Mouse (Mus musculus) forebrain, postnatal 0 days (tissue): ENCODE results near the gene Rusc2. TPM values are rescaled to one million over a fixed set of nuclear protein-coding genes. Genes with fewer than 3 reads are reported as not detected.

Source experiments
- ATAC-seq: fragments of 200-750 bp; cut with Nextera tagmentation; 2 replicates; pipeline ENCODE4 v1.8.0; 2017; ENCODE audit warnings: mild to moderate bottlenecking, moderate library complexity
- DNase-seq: peaks from one replicate; pipeline ENCODE4 v3.0.0-alpha.2; 2015
- H3K27ac ChIP-seq: fragments of 300-500 bp; sonication (generic); 2 replicates; pipeline ENCODE4 v1.5.1; 2014; ENCODE audit warnings: low read depth, mild to moderate bottlenecking, antibody characterized with exemption, low read length, moderate library complexity, mixed read lengths
- H3K27me3 ChIP-seq: fragments of 300-500 bp; sonication (generic); 2 replicates; pipeline ENCODE4 v1.6.1; 2014; ENCODE audit warnings: mild to moderate bottlenecking, low read length, mixed read lengths; ENCODE audit not compliant: insufficient read depth
- H3K36me3 ChIP-seq: fragments of 300-500 bp; sonication (generic); 2 replicates; pipeline ENCODE4 v1.6.1; 2014; ENCODE audit warnings: mild to moderate bottlenecking, moderate library complexity; ENCODE audit not compliant: insufficient read depth
- H3K4me1 ChIP-seq: fragments of 300-500 bp; sonication (generic); 2 replicates; pipeline ENCODE4 v1.6.1; 2014; ENCODE audit warnings: antibody characterized with exemption; ENCODE audit not compliant: insufficient read depth
- H3K4me2 ChIP-seq: fragments of 300-500 bp; sonication (generic); 2 replicates; pipeline ENCODE4 v1.6.1; 2014; ENCODE audit warnings: low read depth, mild to moderate bottlenecking, moderate library complexity
- H3K4me3 ChIP-seq: fragments of 300-500 bp; sonication (generic); 2 replicates; pipeline ENCODE4 v1.5.1; 2014; ENCODE audit warnings: low read depth, low read length, mixed read lengths
- H3K9ac ChIP-seq: fragments of 300-500 bp; sonication (generic); 2 replicates; pipeline ENCODE4 v1.6.1; 2014; ENCODE audit warnings: mild to moderate bottlenecking
- H3K9me3 ChIP-seq: fragments of 300-500 bp; sonication (generic); 2 replicates; pipeline ENCODE4 v1.6.1; 2016; ENCODE audit warnings: low read length
- CTCF ChIP-seq: sonication (generic); IDR thresholded peaks from 2 replicates; pipeline ENCODE4 v1.5.1; 2016; ENCODE audit warnings: antibody characterized with exemption, control low read depth, low read depth
- WGBS: fragments of 180-500 bp; shearing (Covaris S2); extraction: QIAGEN DNeasy Blood & Tissue Kit; methylation state at CpG from one replicate; pipeline ENCODE4 v1.1.7; 2014; 5-methylcytosine and 5-hydroxymethylcytosine counted together
- polyA plus RNA-seq: library from polyadenylated mRNA; unstranded; fragments of >200 nt; fragmentation: Nextera tagmentation; extraction: Ambion mirVana; gene quantifications from 2 replicates; pipeline ENCODE4 v1.2.1, GENCODE M21; 2015
- total RNA-seq: library from RNA; depleted of rRNA; stranded (reverse); fragments of >200 nt; gene quantifications from 2 replicates; pipeline ENCODE4 v1.2.3, GENCODE M21; 2014; rRNA removed

The Rusc2 gene
- total and polyA plus RNA-seq, 2 experiments from 2014 or later = 75.8 to 148 TPM

GRCm38 (mm10) chr4:43473636-43474035 lies 91.9 kb downstream of the Rusc2 start:
- TF ChIP-seq CTCF = no peak
- Histone ChIP-seq H3K9ac (no peak overlapping the region), H3K4me1 (no peaks in the 10 kb centered on the region), H3K36me3 (no peaks in the 10 kb centered on the region), H3K4me3 (no peak overlapping the region), H3K4me2 (no peak overlapping the region), H3K27ac (no peak overlapping the region), H3K9me3 (no peaks in the 10 kb centered on the region), H3K27me3 (no peaks in the 10 kb centered on the region)
- DNase-seq (no peak), ATAC-seq (no peak)
- 62% methylated on average over 1 of the region's 1 CpGs for WGBS

GRCm38 (mm10) chr4:43476604-43477003 lies 94.8 kb downstream of the Rusc2 start:
- WGBS = 91% methylated on average over 6 of the region's 6 CpGs
- Histone ChIP-seq H3K27me3 (no peaks in the 10 kb centered on the region), H3K9ac (no peak overlapping the region), H3K9me3 (no peaks in the 10 kb centered on the region), H3K36me3 (no peaks in the 10 kb centered on the region), H3K4me1 (no peaks in the 10 kb centered on the region), H3K27ac (no peak overlapping the region), H3K4me3 (no peak overlapping the region), H3K4me2 (no peak overlapping the region)
- ATAC-seq = no peak
- TF ChIP-seq CTCF = peak; percentile 22; the same call in 1 of the 2 replicates
- DNase-seq = no peak

Other genes with a start within 250 kb of the Rusc2 start
- 0.38 and 1.8 TPM in 2 replicates for gene Atp8b5, start 114.8 kb upstream of the Rusc2 start, total RNA-seq
- gene Atp8b5, start 114.8 kb upstream of the Rusc2 start, polyA plus RNA-seq = 0.23 and 0.52 TPM in 2 replicates
- 0.15 and 1.3 TPM in 2 replicates for gene Fam166b, start 47.2 kb downstream of the Rusc2 start, total RNA-seq
- 0.58 and 0.96 TPM in 2 replicates for gene Fam166b, start 47.2 kb downstream of the Rusc2 start, polyA plus RNA-seq
- gene Tesk1, start 60.0 kb downstream of the Rusc2 start, total RNA-seq = 101 and 124 TPM in 2 replicates
- gene Tesk1, start 60.0 kb downstream of the Rusc2 start, polyA plus RNA-seq = 14.8 and 15.4 TPM in 2 replicates
- gene Cd72, start 72.6 kb downstream of the Rusc2 start, total RNA-seq = 0.19 TPM in 1 of 2 replicates, not detected in the other
- gene Cd72, start 72.6 kb downstream of the Rusc2 start, polyA plus RNA-seq = 3.2 and 4.6 TPM in 2 replicates
- gene Sit1, start 101.8 kb downstream of the Rusc2 start, total RNA-seq = not detected in 2 replicates
- gene Sit1, start 101.8 kb downstream of the Rusc2 start, polyA plus RNA-seq = not detected in 2 replicates
- 57.3 and 86.2 TPM in 2 replicates for gene Ccdc107, start 110.9 kb downstream of the Rusc2 start, total RNA-seq
- 92.2 and 103 TPM in 2 replicates for gene Ccdc107, start 110.9 kb downstream of the Rusc2 start, polyA plus RNA-seq
- gene Arhgef39, start 117.7 kb downstream of the Rusc2 start, total RNA-seq = 2.9 and 4.5 TPM in 2 replicates
- 3.6 and 3.9 TPM in 2 replicates for gene Arhgef39, start 117.7 kb downstream of the Rusc2 start, polyA plus RNA-seq
- 0.14 and 0.31 TPM in 2 replicates for gene Car9, start 125.0 kb downstream of the Rusc2 start, total RNA-seq
- 0.65 and 0.70 TPM in 2 replicates for gene Car9, start 125.0 kb downstream of the Rusc2 start, polyA plus RNA-seq
- gene Tpm2, start 141.8 kb downstream of the Rusc2 start, total RNA-seq = 4.1 and 11.7 TPM in 2 replicates
- gene Tpm2, start 141.8 kb downstream of the Rusc2 start, polyA plus RNA-seq = 5.1 and 8.1 TPM in 2 replicates
- 61.9 and 64.4 TPM in 2 replicates for gene Creb3, start 180.4 kb downstream of the Rusc2 start, total RNA-seq
- gene Creb3, start 180.4 kb downstream of the Rusc2 start, polyA plus RNA-seq = 84.0 and 87.2 TPM in 2 replicates
- gene Tln1, start 180.7 kb downstream of the Rusc2 start, total RNA-seq = 34.4 and 44.1 TPM in 2 replicates
- gene Tln1, start 180.7 kb downstream of the Rusc2 start, polyA plus RNA-seq = 66.2 and 80.4 TPM in 2 replicates
- 17.6 and 22.6 TPM in 2 replicates for gene Rgp1, start 196.7 kb downstream of the Rusc2 start, total RNA-seq
- 7.1 and 10.4 TPM in 2 replicates for gene Rgp1, start 196.7 kb downstream of the Rusc2 start, polyA plus RNA-seq
- gene Gba2, start 196.9 kb downstream of the Rusc2 start, total RNA-seq = 31.6 and 37.7 TPM in 2 replicates
- gene Gba2, start 196.9 kb downstream of the Rusc2 start, polyA plus RNA-seq = 45.4 and 45.5 TPM in 2 replicates
- not detected in 2 replicates for gene Msmp, start 202.5 kb downstream of the Rusc2 start, total RNA-seq
- gene Msmp, start 202.5 kb downstream of the Rusc2 start, polyA plus RNA-seq = 0.38 and 1.9 TPM in 2 replicates
- gene Npr2, start 250.0 kb downstream of the Rusc2 start, total RNA-seq = 28.2 and 35.3 TPM in 2 replicates
- gene Npr2, start 250.0 kb downstream of the Rusc2 start, polyA plus RNA-seq = 7.9 and 9.1 TPM in 2 replicates